Mouse (Mus musculus) testis, adult 2 months (tissue): ENCODE results near the gene Ap5z1.

ENCODE experiments used
- CTCF ChIP-seq: fragments of 200-500 bp; IDR thresholded peaks from 2 replicates; pipeline ENCODE4 v1.5.1; 2012; ENCODE audit warnings: low read depth, mild to moderate bottlenecking, inconsistent platforms, low read length, moderate library complexity; ENCODE audit not compliant: control insufficient read depth, insufficient read depth, insufficient replicate concordance
- POLR2A ChIP-seq: fragments of 200-500 bp; IDR thresholded peaks from 2 replicates; pipeline ENCODE4 v1.6.1; 2012; ENCODE audit warnings: low read depth, mild to moderate bottlenecking, inconsistent platforms, low read length, moderate library complexity; ENCODE audit not compliant: control insufficient read depth

DNA sequence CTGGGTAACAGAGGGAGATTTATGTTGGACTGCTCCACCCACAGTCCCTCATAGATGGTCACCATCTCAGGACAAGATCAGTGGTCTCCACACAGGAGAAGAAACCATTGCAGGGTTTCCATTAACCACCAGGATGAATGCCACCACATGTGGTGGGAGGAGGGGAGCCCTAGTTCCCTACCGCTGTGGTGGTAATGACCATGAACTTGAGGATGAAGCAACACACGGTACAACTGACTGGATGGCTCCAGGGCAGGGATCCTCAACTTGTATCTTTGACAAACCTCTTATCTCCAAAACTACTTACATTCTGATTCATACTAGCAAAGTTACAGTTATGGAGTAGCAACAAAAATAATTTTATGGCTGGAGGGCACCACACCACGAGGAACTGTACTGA, 29.6 kb downstream of the Ap5z1 start:
- TF ChIP-seq POLR2A (no peak), CTCF (no peak)
